Mouse (Mus musculus): ENCODE results near the gene Otor.

DNA sequence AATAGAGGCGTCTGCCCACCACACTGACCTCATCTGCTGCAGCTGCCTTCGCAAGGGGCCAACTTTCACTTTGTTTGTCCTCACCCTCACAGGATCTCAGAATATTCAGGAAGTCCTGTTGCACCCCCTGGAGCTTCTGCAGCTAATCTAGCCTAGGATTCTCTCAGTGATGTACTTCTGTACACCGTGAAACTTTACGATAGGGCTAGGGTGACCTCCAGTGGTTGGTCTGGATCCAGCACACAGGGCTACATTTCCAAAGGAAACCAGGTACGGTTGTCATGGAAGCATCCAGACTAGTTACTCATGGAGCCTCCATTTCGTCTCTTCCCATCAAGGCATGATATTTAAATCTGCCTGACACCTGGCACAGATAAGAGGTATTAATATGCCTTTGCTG lies 15.5 kb downstream of the Otor start:
- TF ChIP-seq EP300 (IDR thresholded peaks at IDR 0.05; ENCODE audit: insufficient read depth, low read depth, low read length) (no peak), CTCF (IDR thresholded peaks at IDR 0.05; ENCODE audit: low read depth, low read length) (peak; percentile 45)

Measured in ES-Bruce4 (cell line).